Mouse (Mus musculus) kidney, embryonic 16.5 days (tissue): ENCODE data around the gene Abcf2. TPM values are rescaled to one million over a fixed set of nuclear protein-coding genes. Genes with fewer than 3 reads are reported as not detected.
"Not testable (repeated sequence)": the region's sequence is repeated elsewhere in the genome, so short reads cannot be mapped to it uniquely, and the experiment has no call there.

Experiments
- ATAC-seq: fragments of 200-750 bp; cut with Nextera tagmentation; 2 replicates; pipeline ENCODE4 v1.8.0; 2017; ENCODE audit warnings: moderate TSS enrichment; ENCODE audit not compliant: low FRiP score, low TSS enrichment
- H3K27ac ChIP-seq: fragments of 300-500 bp; sonication (generic); 2 replicates; pipeline ENCODE4 v1.5.1; 2014; ENCODE audit warnings: low read length
- H3K27me3 ChIP-seq: fragments of 300-500 bp; sonication (generic); 2 replicates; pipeline ENCODE4 v1.6.1; 2014; ENCODE audit warnings: low read length, control low read depth, mixed read lengths; ENCODE audit not compliant: insufficient read depth
- H3K36me3 ChIP-seq: fragments of 300-500 bp; sonication (generic); 2 replicates; pipeline ENCODE4 v1.6.1; 2014; ENCODE audit warnings: low read length, control low read depth, mixed read lengths; ENCODE audit not compliant: insufficient read depth
- H3K4me1 ChIP-seq: fragments of 300-500 bp; sonication (generic); 2 replicates; pipeline ENCODE4 v1.6.1; 2014; ENCODE audit warnings: low read length, control low read depth, mixed read lengths; ENCODE audit not compliant: insufficient read depth
- H3K4me2 ChIP-seq: fragments of 300-500 bp; sonication (generic); replicated peaks from 2 replicates; pipeline ENCODE4 v1.6.1; 2014; ENCODE audit warnings: low read depth, low read length
- H3K4me3 ChIP-seq: fragments of 300-500 bp; sonication (generic); 2 replicates; pipeline ENCODE4 v1.5.1; 2014; ENCODE audit warnings: mild to moderate bottlenecking, low read length
- H3K9ac ChIP-seq: fragments of 300-500 bp; sonication (generic); replicated peaks from 2 replicates; pipeline ENCODE4 v1.6.1; 2014; ENCODE audit warnings: low read length
- H3K9me3 ChIP-seq: fragments of 300-500 bp; sonication (generic); 2 replicates; pipeline ENCODE4 v1.6.1; 2016; ENCODE audit warnings: low read length, control low read depth
- WGBS: fragments of 180-500 bp; shearing (Covaris S2); extraction: QIAGEN DNeasy Blood & Tissue Kit; methylation state at CpG from one replicate; pipeline ENCODE4 v1.1.7; 2014; 5-methylcytosine and 5-hydroxymethylcytosine counted together
- polyA plus RNA-seq: library from polyadenylated mRNA; unstranded; fragments of >200 nt; fragmentation: Nextera tagmentation; extraction: Ambion mirVana; gene quantifications from 2 replicates; pipeline ENCODE4 v1.2.1, GENCODE M21; 2015

Gene Abcf2
- polyA plus RNA-seq, 1 experiment from 2014 or later = 118 TPM

- Histone ChIP-seq H3K4me3 (peak overlapping the region; percentile 74), H3K36me3 (peaks cover 18% of the 10 kb centered on the region; the same call in 1 of the 2 replicates), H3K4me2 (peak overlapping the region; percentile 81), H3K9me3 (no peaks in the 10 kb centered on the region), H3K9ac (peak overlapping the region; percentile 72), H3K4me1 (peaks cover 22% of the 10 kb centered on the region), H3K27ac (no peak overlapping the region; the same call in 1 of the 2 replicates), H3K27me3 (no peaks in the 10 kb centered on the region)
- no peak for ATAC-seq
- WGBS = 14% methylated on average over 4 of the region's 4 CpGs
These were observed 9.9 kb upstream of the Abcf2 start for GRCm38 (mm10) chr5:24587200-24587577.

- H3K9me3 ChIP-seq = no peaks in the 10 kb centered on the region
These were observed 9.4 kb upstream of the Abcf2 start, which contains the start of gene Chpf2 for GRCm38 (mm10) chr5:24586547-24587199. TSS of gene Chpf2 (plus strand) at chr5:24586741.

DNA sequence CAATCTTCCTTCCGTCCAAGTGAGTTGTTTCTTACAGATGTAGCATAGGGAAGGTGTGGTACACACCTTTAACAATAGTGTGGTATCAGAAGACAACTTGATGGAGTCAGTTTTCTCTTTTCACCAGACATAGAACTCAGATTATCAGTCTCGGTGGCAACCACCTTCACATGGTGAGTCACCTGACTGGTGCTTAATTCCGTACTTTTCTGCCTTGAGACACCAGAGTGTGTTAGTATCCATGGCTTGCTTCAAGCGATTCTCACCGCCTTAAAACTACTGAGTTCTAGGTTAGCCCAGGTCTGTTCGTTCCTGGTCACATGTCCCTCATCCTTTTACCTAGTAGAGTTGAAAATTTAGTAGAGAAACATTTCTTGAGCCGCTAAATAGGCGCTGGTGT lies 8.8 kb upstream of the Abcf2 start:
- peak overlapping the region; percentile 81 for H3K4me2 ChIP-seq
- H3K9me3 ChIP-seq = no peaks in the 10 kb centered on the region
- ATAC-seq = no peak
- H3K27ac ChIP-seq = no peak overlapping the region
- H3K4me1 ChIP-seq = peaks cover 11% of the 10 kb centered on the region
- H3K4me3 ChIP-seq = peak overlapping the region; percentile 74
- peaks cover 11% of the 10 kb centered on the region; the same call in 1 of the 2 replicates for H3K36me3 ChIP-seq
- no peaks in the 10 kb centered on the region for H3K27me3 ChIP-seq
- WGBS = 8% methylated on average over 8 of the region's 8 CpGs
- peak overlapping the region; percentile 72 for H3K9ac ChIP-seq

More at GRCm38 (mm10) chr5:24586547-24587199, 9.4 kb upstream of the Abcf2 start, which contains the start of gene Chpf2:
- Histone ChIP-seq H3K27ac (peak within 1 kb of the TSS; percentile 35; the same call in 1 of the 2 replicates), H3K4me1 (peaks cover 16% of the 10 kb centered on the region), H3K4me3 (peak within 1 kb of the TSS; percentile 74), H3K9ac (peak within 1 kb of the TSS; percentile 72), H3K27me3 (no peaks in the 10 kb centered on the region), H3K36me3 (peaks cover 13% of the 10 kb centered on the region; the same call in 1 of the 2 replicates), H3K4me2 (peak within 1 kb of the TSS; percentile 81)
- under 1% methylated on average over 43 of the region's 43 CpGs for WGBS
- peak; percentile 90 for ATAC-seq

GRCm38 (mm10) chr5:24578109-24578963 lies 1.1 kb upstream of the Abcf2 start:
- Histone ChIP-seq H3K36me3 (peaks cover 10% of the 10 kb centered on the region), H3K27me3 (no peaks in the 10 kb centered on the region), H3K4me1 (peaks cover 13% of the 10 kb centered on the region), H3K27ac (peak overlapping the region; percentile 90), H3K4me3 (peak overlapping the region; percentile 74), H3K9ac (peak overlapping the region; percentile 77), H3K9me3 (no peaks in the 10 kb centered on the region), H3K4me2 (peak overlapping the region; percentile 62)
- 65% methylated on average over 6 of the region's 6 CpGs for WGBS
- ATAC-seq = no peak

DNA sequence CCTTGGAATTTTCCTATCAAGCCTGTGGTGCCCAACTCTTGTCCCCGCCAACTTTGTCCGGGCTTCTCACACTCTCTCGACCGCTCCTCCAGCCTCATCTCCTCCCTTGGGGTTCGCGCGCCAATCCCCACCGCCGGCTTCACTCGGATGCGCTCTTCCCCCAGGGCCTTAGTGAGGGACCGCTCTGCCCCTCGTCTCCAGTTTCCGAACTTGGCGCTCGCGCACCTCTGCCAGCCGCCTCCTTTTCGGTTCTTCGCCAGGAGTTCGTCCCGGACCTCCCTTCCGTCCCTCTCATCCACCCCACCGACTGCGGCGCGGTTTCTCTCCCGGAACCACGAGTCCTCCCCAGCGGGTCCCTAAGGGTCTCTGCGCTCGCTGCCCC lies 475 bp downstream of the Abcf2 start:
- Histone ChIP-seq H3K4me2 (peak overlapping the region; percentile 62), H3K27me3 (no peaks in the 10 kb centered on the region), H3K36me3 (peaks cover 26% of the 10 kb centered on the region), H3K9ac (peak overlapping the region; percentile 71), H3K9me3 (no peaks in the 10 kb centered on the region), H3K27ac (peak overlapping the region; percentile 71), H3K4me1 (peaks cover 13% of the 10 kb centered on the region), H3K4me3 (peak overlapping the region; percentile 74)
- WGBS = under 1% methylated on average over 32 of the region's 32 CpGs
- ATAC-seq = peak; percentile 54

- Histone ChIP-seq H3K4me2 (peak overlapping the region; percentile 62), H3K4me3 (peak overlapping the region; percentile 74; the same call in 1 of the 2 replicates), H3K4me1 (peaks cover 13% of the 10 kb centered on the region), H3K27ac (no peak overlapping the region), H3K9ac (peak overlapping the region; percentile 71; the same call in 1 of the 2 replicates), H3K27me3 (no peaks in the 10 kb centered on the region), H3K9me3 (no peaks in the 10 kb centered on the region), H3K36me3 (peaks cover 33% of the 10 kb centered on the region)
- WGBS = 90% methylated on average over 1 of the region's 1 CpGs
- ATAC-seq = no peak
These were observed 1.3 kb downstream of the Abcf2 start for GRCm38 (mm10) chr5:24575948-24576347.

DNA sequence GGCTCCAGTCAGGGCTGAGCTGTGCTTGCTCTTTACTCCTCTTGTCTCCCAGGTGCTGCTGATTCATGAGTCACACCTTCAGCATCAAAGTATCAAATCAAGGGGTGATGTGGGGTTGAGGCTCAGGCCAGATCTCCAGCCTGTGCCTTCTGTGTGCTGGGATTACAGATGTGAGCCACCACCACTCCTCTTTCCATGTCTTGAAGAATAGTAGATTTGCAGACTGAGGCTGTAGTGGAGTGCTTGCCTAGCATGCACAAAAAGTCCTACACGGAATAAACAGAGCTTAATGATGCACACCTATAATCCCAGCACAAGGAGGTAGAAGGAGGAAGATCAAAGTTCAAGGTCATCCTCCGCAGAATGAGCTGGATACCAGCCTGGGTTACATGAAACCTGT lies 20.6 kb downstream of the Abcf2 start, which contains the start of gene 4931409K22Rik:
4931409K22Rik (minus strand) TSS at position 101 of the 400 bp plus-strand sequence.
- H3K27ac ChIP-seq = no peak within 1 kb of the TSS
- ATAC-seq = no peak
- peaks cover 3% of the 10 kb centered on the region for H3K4me1 ChIP-seq
- 59% methylated on average over 2 of the region's 2 CpGs for WGBS
- H3K4me2 ChIP-seq = no peak within 1 kb of the TSS
- H3K36me3 ChIP-seq = no peaks in the 10 kb centered on the region
- H3K4me3 ChIP-seq = no peak within 1 kb of the TSS
- no peak within 1 kb of the TSS for H3K9ac ChIP-seq
- H3K9me3 ChIP-seq = 0 out of 2 replicates have a peak, but pooled peaks cover 3% of the 10 kb centered on the region
- H3K27me3 ChIP-seq = peaks cover 4% of the 10 kb centered on the region; the same call in 1 of the 2 replicates

DNA sequence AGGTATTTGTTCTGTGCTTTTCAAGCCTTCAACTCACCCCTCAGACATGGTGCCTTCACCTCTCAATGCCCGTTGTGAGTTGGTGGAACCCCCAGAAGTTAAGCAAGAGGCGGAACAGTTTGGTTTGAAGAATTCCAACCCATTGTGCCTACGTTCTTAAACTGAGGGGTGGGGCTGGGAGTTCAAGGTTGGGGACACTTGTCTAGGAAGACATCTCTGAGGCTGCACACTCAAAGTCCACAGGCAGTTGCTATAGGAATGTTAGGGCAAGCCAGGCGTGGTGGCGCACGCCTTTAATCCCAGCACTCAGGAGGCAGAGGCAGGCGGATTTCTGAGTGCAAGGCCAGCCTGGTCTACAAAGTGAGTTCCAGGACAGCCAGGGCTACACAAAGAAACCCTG lies 21.9 kb downstream of the Abcf2 start:
- H3K36me3 ChIP-seq, H3K4me3 ChIP-seq, ATAC-seq, H3K27ac ChIP-seq, H3K9ac ChIP-seq, H3K27me3 ChIP-seq, H3K9me3 ChIP-seq, H3K4me2 ChIP-seq: not testable (repeated sequence)
- H3K4me1 ChIP-seq = peaks cover 17% of the 10 kb centered on the region
- WGBS = 95% methylated on average over 7 of the region's 7 CpGs

GRCm38 (mm10) chr5:24553621-24554244 lies 23.5 kb downstream of the Abcf2 start:
- Histone ChIP-seq H3K9me3 (0 out of 2 replicates have a peak, but pooled peaks cover 3% of the 10 kb centered on the region), H3K36me3 (no peaks in the 10 kb centered on the region)
- ATAC-seq = no peak

More at GRCm38 (mm10) chr5:24553621-24554244, 23.5 kb downstream of the Abcf2 start:
- Histone ChIP-seq H3K27ac (no peak overlapping the region), H3K4me3 (no peak overlapping the region), H3K4me1 (peaks cover 20% of the 10 kb centered on the region), H3K4me2 (no peak overlapping the region), H3K9ac (no peak overlapping the region), H3K27me3 (peaks cover 16% of the 10 kb centered on the region)
- 67% methylated on average over 5 of the region's 5 CpGs for WGBS
